Mouse (Mus musculus): ENCODE results near the gene Agfg2. TPM values are rescaled to one million over a fixed set of nuclear protein-coding genes. Genes with fewer than 3 reads are reported as not detected.
"Not testable (repeated sequence)": the region's sequence is repeated elsewhere in the genome, so short reads cannot be mapped to it uniquely, and the experiment has no call there.

The Agfg2 gene
- polyA plus RNA-seq, 1 experiment from 2014 or later, result 12.2 TPM

GRCm38 (mm10) chr5:137623937-137624530 is 60.5 kb downstream of the Agfg2 start:
- ATAC-seq (ENCODE audit: insufficient read depth) (no peak), DNase-seq (no peak)
- Histone ChIP-seq H3K36me3 (ENCODE audit: insufficient read depth) (no peaks in the 10 kb centered on the region), H3K9ac (no peak overlapping the region), H3K4me3 (ENCODE audit: low read depth, low read length) (no peak overlapping the region), H3K4me2 (no peak overlapping the region), H3K9me3 (ENCODE audit: low read depth, low read length) (no peaks in the 10 kb centered on the region), H3K4me1 (ENCODE audit: insufficient read depth) (no peaks in the 10 kb centered on the region), H3K27ac (ENCODE audit: low read depth) (no peak overlapping the region), H3K27me3 (ENCODE audit: insufficient read depth, low read length) (no peaks in the 10 kb centered on the region)
- WGBS, result 77% methylated on average over 11 of the region's 11 CpGs
- TF ChIP-seq CTCF (IDR thresholded peaks at IDR 0.05; ENCODE audit: low read depth), result no peak

GRCm38 (mm10) chr5:137615347-137615746 is 69.2 kb downstream of the Agfg2 start:
- no peaks in the 10 kb centered on the region for H3K27me3 ChIP-seq (ENCODE audit: insufficient read depth, low read length)
- no peak for TF ChIP-seq CTCF (IDR thresholded peaks at IDR 0.05; ENCODE audit: low read depth)
- ATAC-seq (ENCODE audit: insufficient read depth), result no peak
- 73% methylated on average over 7 of the region's 7 CpGs for WGBS
- no peak overlapping the region for H3K27ac ChIP-seq (ENCODE audit: low read depth)
- H3K9ac ChIP-seq, result no peak overlapping the region
- no peaks in the 10 kb centered on the region for H3K9me3 ChIP-seq (ENCODE audit: low read depth, low read length)
- H3K36me3 ChIP-seq (ENCODE audit: insufficient read depth), result no peaks in the 10 kb centered on the region
- H3K4me3 ChIP-seq (ENCODE audit: low read depth, low read length), result no peak overlapping the region
- H3K4me2 ChIP-seq, result no peak overlapping the region
- H3K4me1 ChIP-seq (ENCODE audit: insufficient read depth), result peaks cover 18% of the 10 kb centered on the region; the same call in 1 of the 2 replicates
- DNase-seq, result no peak

GRCm38 (mm10) chr5:137614921-137615320 is 69.6 kb downstream of the Agfg2 start:
- H3K9me3 ChIP-seq (ENCODE audit: low read depth, low read length); H3K4me3 ChIP-seq (ENCODE audit: low read depth, low read length); H3K27ac ChIP-seq (ENCODE audit: low read depth); DNase-seq; H3K27me3 ChIP-seq (ENCODE audit: insufficient read depth, low read length); ATAC-seq (ENCODE audit: insufficient read depth); H3K9ac ChIP-seq; H3K36me3 ChIP-seq (ENCODE audit: insufficient read depth); H3K4me2 ChIP-seq: not testable (repeated sequence)
- WGBS, result 56% methylated on average over 2 of the region's 2 CpGs
- TF ChIP-seq CTCF (IDR thresholded peaks at IDR 0.05; ENCODE audit: low read depth), result 0 out of 2 replicates have a peak, but pooled peaks have one; percentile 14
- H3K4me1 ChIP-seq (ENCODE audit: insufficient read depth), result peaks cover 22% of the 10 kb centered on the region; the same call in 1 of the 2 replicates

- DNase-seq, result no peak
- TF ChIP-seq CTCF (IDR thresholded peaks at IDR 0.05; ENCODE audit: low read depth), result no peak
- H3K4me1 ChIP-seq (ENCODE audit: insufficient read depth), result peaks cover 28% of the 10 kb centered on the region
Observed at GRCm38 (mm10) chr5:137613550-137613949, 71.0 kb downstream of the Agfg2 start, which contains the start of gene Pcolce. Pcolce (minus strand) TSS chr5:137613784.

DNA sequence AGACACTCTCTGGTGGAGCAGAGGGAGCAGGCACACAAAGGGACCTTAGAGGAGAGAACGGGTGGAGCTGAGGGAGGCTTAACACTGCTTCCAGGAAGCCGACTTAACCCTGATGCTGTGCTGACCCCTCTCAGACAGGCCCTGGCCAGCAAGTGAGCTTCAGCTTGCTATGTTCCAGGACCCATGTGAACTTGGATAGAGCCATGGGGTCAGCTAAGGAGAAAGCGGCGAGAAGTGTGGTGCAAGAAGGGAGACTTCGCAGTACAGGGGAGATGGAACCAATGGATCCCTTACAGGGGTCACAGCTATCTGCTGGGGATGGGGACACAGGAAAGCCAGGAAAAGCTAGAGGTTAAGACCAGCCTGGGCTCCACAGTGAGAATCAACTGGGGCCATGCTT is 71.5 kb downstream of the Agfg2 start:
- no peak for TF ChIP-seq CTCF (IDR thresholded peaks at IDR 0.05; ENCODE audit: low read depth)
- Histone ChIP-seq H3K4me2 (no peak overlapping the region), H3K4me1 (ENCODE audit: insufficient read depth) (peaks cover 33% of the 10 kb centered on the region), H3K9me3 (ENCODE audit: low read depth, low read length) (no peaks in the 10 kb centered on the region), H3K36me3 (ENCODE audit: insufficient read depth) (0 out of 2 replicates have a peak, but pooled peaks cover 3% of the 10 kb centered on the region), H3K4me3 (ENCODE audit: low read depth, low read length) (no peak overlapping the region), H3K27ac (ENCODE audit: low read depth) (no peak overlapping the region), H3K9ac (no peak overlapping the region; the same call in 1 of the 2 replicates), H3K27me3 (ENCODE audit: insufficient read depth, low read length) (no peaks in the 10 kb centered on the region)
- ATAC-seq (ENCODE audit: insufficient read depth) (no peak), DNase-seq (no peak)
- WGBS, result 67% methylated on average over 5 of the region's 5 CpGs

More at GRCm38 (mm10) chr5:137613550-137613949, 71.0 kb downstream of the Agfg2 start, which contains the start of gene Pcolce:
- Histone ChIP-seq H3K27ac (ENCODE audit: low read depth) (no peak within 1 kb of the TSS), H3K27me3 (ENCODE audit: insufficient read depth, low read length) (no peaks in the 10 kb centered on the region), H3K9me3 (ENCODE audit: low read depth, low read length) (no peaks in the 10 kb centered on the region), H3K36me3 (ENCODE audit: insufficient read depth) (no peaks in the 10 kb centered on the region), H3K4me2 (no peak within 1 kb of the TSS), H3K4me3 (ENCODE audit: low read depth, low read length) (no peak within 1 kb of the TSS), H3K9ac (peak within 1 kb of the TSS; percentile 6; the same call in 1 of the 2 replicates)
- ATAC-seq (ENCODE audit: insufficient read depth), result no peak
- WGBS, result 46% methylated on average over 11 of the region's 11 CpGs

DNA sequence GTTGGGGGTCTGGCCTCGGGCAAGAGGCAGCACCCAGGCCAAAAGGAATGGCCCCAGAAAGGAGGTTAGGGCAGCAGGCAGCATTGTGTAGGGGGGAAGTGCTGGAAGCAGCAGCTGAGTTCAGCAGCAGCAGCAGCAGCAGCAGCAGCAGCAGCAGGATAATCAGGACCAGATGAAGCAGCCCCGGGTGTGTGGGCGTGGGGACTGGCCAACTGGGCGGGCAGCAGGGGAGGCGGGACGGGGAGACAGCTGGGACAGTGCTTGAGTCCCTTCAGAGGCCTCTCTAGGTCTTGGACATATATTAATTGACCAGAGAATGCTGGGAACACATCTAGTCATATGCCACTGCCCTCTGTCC is 73.3 kb downstream of the Agfg2 start:
- H3K4me1 ChIP-seq (ENCODE audit: insufficient read depth), result peaks cover 35% of the 10 kb centered on the region

DNA sequence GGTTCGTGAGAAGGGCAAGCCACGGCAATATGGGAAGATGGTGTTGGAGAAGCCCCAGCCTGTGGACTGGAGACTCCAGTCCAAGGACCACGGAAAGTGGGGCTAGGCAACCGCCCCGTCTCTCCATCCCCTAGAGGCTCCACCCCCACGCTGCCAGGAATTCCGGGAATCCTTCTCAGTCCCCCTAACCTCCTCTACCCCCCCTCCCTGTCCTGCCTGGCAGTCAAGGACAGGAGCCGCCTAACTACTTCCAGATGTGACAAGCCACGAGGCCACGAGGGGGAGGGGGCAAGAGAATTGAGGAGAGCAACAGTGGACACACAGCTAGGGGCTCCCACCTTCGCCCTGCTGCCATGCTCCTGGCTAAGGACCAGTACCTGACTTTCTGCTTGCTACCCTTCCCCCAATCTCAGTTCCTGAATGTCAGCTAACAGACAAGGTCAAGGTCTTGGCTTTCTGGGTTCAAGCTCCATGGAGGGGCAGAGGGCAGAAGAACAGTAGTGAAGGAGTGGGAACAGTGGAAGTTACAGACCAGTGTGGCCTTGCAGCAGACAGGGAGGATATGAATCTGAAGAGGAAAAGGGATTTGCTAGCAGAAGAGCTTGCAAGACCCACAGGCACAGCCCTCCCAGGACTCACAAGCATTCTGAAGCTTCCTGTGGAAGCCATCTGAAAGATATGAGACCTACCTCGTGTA is 73.8 kb downstream of the Agfg2 start:
- Histone ChIP-seq H3K27ac (ENCODE audit: low read depth) (peak overlapping the region; percentile 96), H3K36me3 (ENCODE audit: insufficient read depth) (peaks cover 24% of the 10 kb centered on the region; the same call in 1 of the 2 replicates), H3K27me3 (ENCODE audit: insufficient read depth, low read length) (no peaks in the 10 kb centered on the region), H3K9me3 (ENCODE audit: low read depth, low read length) (no peaks in the 10 kb centered on the region), H3K4me2 (peak overlapping the region; percentile 70), H3K9ac (peak overlapping the region; percentile 56), H3K4me1 (ENCODE audit: insufficient read depth) (peaks cover 35% of the 10 kb centered on the region), H3K4me3 (ENCODE audit: low read depth, low read length) (peak overlapping the region; percentile 42)
- 5% methylated on average over 12 of the region's 12 CpGs for WGBS
- DNase-seq (peak; percentile 90), ATAC-seq (ENCODE audit: insufficient read depth) (peak; percentile 86)
- TF ChIP-seq CTCF (IDR thresholded peaks at IDR 0.05; ENCODE audit: low read depth), result no peak

More for the DNA sequence above, 73.3 kb downstream of the Agfg2 start:
- peak overlapping the region; percentile 56 for H3K9ac ChIP-seq
- WGBS, result 1% methylated on average over 6 of the region's 6 CpGs
- H3K9me3 ChIP-seq (ENCODE audit: low read depth, low read length), result no peaks in the 10 kb centered on the region
- peak overlapping the region; percentile 96 for H3K27ac ChIP-seq (ENCODE audit: low read depth)
- H3K36me3 ChIP-seq (ENCODE audit: insufficient read depth), result peaks cover 20% of the 10 kb centered on the region; the same call in 1 of the 2 replicates
- peak; percentile 85 for ATAC-seq (ENCODE audit: insufficient read depth)
- peak overlapping the region; percentile 42 for H3K4me3 ChIP-seq (ENCODE audit: low read depth, low read length)
- H3K4me2 ChIP-seq, result peak overlapping the region; percentile 70
- 0 out of 2 replicates have a peak, but pooled peaks have one; percentile 1 for TF ChIP-seq CTCF (IDR thresholded peaks at IDR 0.05; ENCODE audit: low read depth)
- peak; percentile 84 for DNase-seq
- H3K27me3 ChIP-seq (ENCODE audit: insufficient read depth, low read length), result no peaks in the 10 kb centered on the region

All from lung, embryonic 14.5 days (tissue).